Mouse (Mus musculus) thymus, adult 2 months (tissue): ENCODE measurements around the gene Vmn1r112.
"Not testable (repeated sequence)": the region's sequence is repeated elsewhere in the genome, so short reads cannot be mapped to it uniquely, and the experiment has no call there.

Source experiments
- CTCF ChIP-seq: fragments of 200-500 bp; IDR thresholded peaks from 2 replicates; pipeline ENCODE4 v1.5.1; 2012; ENCODE audit warnings: mild to moderate bottlenecking, control low read depth, low read length, moderate library complexity, borderline replicate concordance; ENCODE audit not compliant: control insufficient read depth, poor library complexity, insufficient read depth; ENCODE audit errors: extremely low read depth
- POLR2A ChIP-seq: fragments of 200-500 bp; IDR thresholded peaks from 2 replicates; pipeline ENCODE4 v1.6.1; 2012; ENCODE audit warnings: mild to moderate bottlenecking, low read length, control low read depth, moderate library complexity; ENCODE audit not compliant: control insufficient read depth, poor library complexity, insufficient read depth; ENCODE audit errors: extremely low read depth

DNA sequence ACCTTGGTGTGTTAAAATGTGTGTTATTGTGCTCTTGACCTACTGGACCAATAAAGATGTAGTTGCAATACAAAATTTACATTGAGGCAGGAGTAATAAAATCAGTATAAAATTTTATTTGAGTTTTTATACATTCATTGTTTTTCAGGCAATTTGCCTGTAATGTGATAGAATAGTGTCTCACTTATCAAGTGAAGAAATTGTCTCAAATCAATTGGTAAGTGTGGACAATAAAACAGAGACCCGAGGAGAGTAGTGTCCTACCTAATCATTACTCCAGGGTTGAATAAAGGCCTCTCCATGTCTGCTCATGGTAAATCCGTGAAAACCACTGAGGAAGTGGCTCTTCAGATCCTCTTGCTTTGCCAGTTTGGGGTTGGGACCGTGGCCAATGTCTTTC, at the start of gene Vmn1r112:
- not testable (repeated sequence) for TF ChIP-seq CTCF, POLR2A
